Mouse (Mus musculus) lung, embryonic 15.5 days (tissue): Measurements from ENCODE around the gene Soat2. TPM values are rescaled to one million over a fixed set of nuclear protein-coding genes. Genes with fewer than 3 reads are reported as not detected.

Experiments
- ATAC-seq: fragments of 200-750 bp; cut with Nextera tagmentation; 2 replicates; pipeline ENCODE4 v1.8.0; 2017; ENCODE audit warnings: moderate number of reproducible peaks, borderline replicate concordance; ENCODE audit not compliant: low FRiP score, low TSS enrichment; ENCODE audit errors: extremely low read depth
- H3K27ac ChIP-seq: fragments of 300-500 bp; sonication (generic); 2 replicates; pipeline ENCODE4 v1.5.1; 2015; ENCODE audit warnings: moderate library complexity, mild to moderate bottlenecking, inconsistent platforms
- H3K27me3 ChIP-seq: fragments of 300-500 bp; sonication (generic); 2 replicates; pipeline ENCODE4 v1.6.1; 2015; ENCODE audit warnings: inconsistent platforms
- H3K36me3 ChIP-seq: fragments of 300-500 bp; sonication (generic); 2 replicates; pipeline ENCODE4 v1.6.1; 2015; ENCODE audit warnings: inconsistent platforms
- H3K4me1 ChIP-seq: fragments of 300-500 bp; sonication (generic); 2 replicates; pipeline ENCODE4 v1.6.1; 2015; ENCODE audit warnings: inconsistent platforms
- H3K4me2 ChIP-seq: fragments of 300-500 bp; sonication (generic); 2 replicates; pipeline ENCODE4 v1.6.1; 2015; ENCODE audit warnings: inconsistent platforms, mild to moderate bottlenecking, moderate library complexity
- H3K4me3 ChIP-seq: fragments of 300-500 bp; sonication (generic); 2 replicates; pipeline ENCODE4 v1.5.1; 2015; ENCODE audit warnings: mild to moderate bottlenecking, inconsistent platforms
- H3K9ac ChIP-seq: fragments of 300-500 bp; sonication (generic); 2 replicates; pipeline ENCODE4 v1.6.1; 2015; ENCODE audit warnings: inconsistent platforms
- H3K9me3 ChIP-seq: fragments of 300-500 bp; sonication (generic); 2 replicates; pipeline ENCODE4 v1.6.1; 2016; ENCODE audit warnings: inconsistent platforms
- WGBS: fragments of 180-500 bp; shearing (Covaris S2); methylation state at CpG from one replicate; pipeline ENCODE4 v1.1.7; 2015; 5-methylcytosine and 5-hydroxymethylcytosine counted together
- polyA plus RNA-seq: library from polyadenylated mRNA; unstranded; fragments of >200 nt; fragmentation: Nextera tagmentation; extraction: Ambion mirVana; gene quantifications from 2 replicates; pipeline ENCODE4 v1.2.1, GENCODE M21; 2015

Gene Soat2
- polyA plus RNA-seq, 1 experiment from 2014 or later, result 0.34 TPM

DNA sequence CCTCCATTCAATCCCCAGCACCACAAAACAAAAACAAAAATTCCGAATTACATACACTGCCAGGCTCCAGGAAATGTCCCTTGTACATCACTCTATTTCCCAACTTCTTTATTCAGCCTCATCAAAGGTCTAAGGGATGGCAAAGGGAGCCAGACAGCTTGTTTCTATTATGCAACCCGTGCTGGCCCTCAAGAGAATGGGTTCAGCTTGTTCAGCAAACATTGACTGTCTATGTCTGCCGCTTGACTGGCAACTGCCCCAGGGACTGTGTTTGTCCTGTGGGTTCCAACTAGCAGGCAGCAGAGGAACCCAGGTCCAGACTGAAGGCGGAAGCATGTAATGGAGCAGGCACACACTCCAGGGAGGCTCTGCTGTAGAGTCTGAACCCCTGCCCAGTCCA is 48.5 kb downstream of the Soat2 start:
- H3K27ac ChIP-seq, result no peak overlapping the region
- H3K9me3 ChIP-seq, result no peaks in the 10 kb centered on the region
- H3K4me2 ChIP-seq, result no peak overlapping the region
- H3K4me1 ChIP-seq, result peaks cover 9% of the 10 kb centered on the region; the same call in 1 of the 2 replicates
- H3K36me3 ChIP-seq, result no peaks in the 10 kb centered on the region
- no peaks in the 10 kb centered on the region for H3K27me3 ChIP-seq
- H3K4me3 ChIP-seq, result no peak overlapping the region
- ATAC-seq, result no peak
- no peak overlapping the region for H3K9ac ChIP-seq
- WGBS, result 55% methylated on average over 4 of the region's 4 CpGs

GRCm38 (mm10) chr15:102202971-102203834 is 52.9 kb downstream of the Soat2 start, which contains the start of gene Zfp740:
Gene Zfp740, plus strand, starts transcription at chr15:102203249.
- WGBS, result under 1% methylated on average over 60 of the region's 68 CpGs
- ATAC-seq, result peak; percentile 96
- Histone ChIP-seq H3K4me3 (peak within 1 kb of the TSS; percentile 91), H3K27me3 (no peaks in the 10 kb centered on the region), H3K4me2 (peak within 1 kb of the TSS; percentile 79), H3K36me3 (peaks cover 20% of the 10 kb centered on the region), H3K27ac (peak within 1 kb of the TSS; percentile 100), H3K9ac (peak within 1 kb of the TSS; percentile 97), H3K9me3 (no peaks in the 10 kb centered on the region), H3K4me1 (peaks cover 40% of the 10 kb centered on the region)

DNA sequence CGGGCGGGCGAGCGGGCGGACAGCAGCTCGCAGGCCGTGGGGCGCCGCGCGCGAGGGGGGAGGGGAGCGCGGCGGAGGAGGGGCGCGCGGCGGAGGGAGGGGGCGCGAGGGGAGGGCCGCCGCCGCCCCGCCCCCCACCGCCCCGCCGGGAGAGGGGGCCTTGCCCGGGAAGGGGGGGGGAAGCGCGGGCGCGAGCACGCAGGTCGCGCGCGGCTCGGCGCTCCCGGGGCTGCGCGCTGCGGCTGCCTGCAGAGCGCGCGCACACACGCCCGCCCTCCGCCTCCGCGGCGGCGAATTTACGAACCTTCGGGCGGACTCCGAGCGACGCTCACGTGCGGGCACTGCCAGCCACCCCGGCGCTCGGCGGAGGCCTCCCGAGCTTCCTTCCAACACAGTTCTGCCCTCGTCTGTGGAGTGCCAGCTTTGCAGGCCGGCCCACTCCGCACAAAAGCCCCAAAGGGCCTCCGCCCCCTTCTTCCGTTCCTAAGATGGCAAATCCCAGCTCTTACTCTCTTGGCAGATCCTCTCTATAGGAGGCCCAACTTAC is 53.6 kb downstream of the Soat2 start:
- peak; percentile 52 for ATAC-seq
- Histone ChIP-seq H3K36me3 (peaks cover 27% of the 10 kb centered on the region), H3K4me2 (peak overlapping the region; percentile 79), H3K4me3 (peak overlapping the region; percentile 91), H3K9me3 (no peaks in the 10 kb centered on the region), H3K27ac (peak overlapping the region; percentile 100), H3K9ac (peak overlapping the region; percentile 97), H3K27me3 (no peaks in the 10 kb centered on the region), H3K4me1 (peaks cover 40% of the 10 kb centered on the region)
- WGBS, result under 1% methylated on average over 28 of the region's 72 CpGs

- Histone ChIP-seq H3K4me2 (peak within 1 kb of the TSS; percentile 79), H3K4me3 (peak within 1 kb of the TSS; percentile 91), H3K9me3 (no peaks in the 10 kb centered on the region), H3K27me3 (no peaks in the 10 kb centered on the region), H3K27ac (peak within 1 kb of the TSS; percentile 100), H3K4me1 (peaks cover 40% of the 10 kb centered on the region), H3K36me3 (peaks cover 35% of the 10 kb centered on the region), H3K9ac (peak within 1 kb of the TSS; percentile 97)
- no peak for ATAC-seq
- WGBS, result 38% methylated on average over 19 of the region's 19 CpGs
Observed at GRCm38 (mm10) chr15:102204674-102205505, 54.6 kb downstream of the Soat2 start, which contains the start of gene Csad. Gene Csad, minus strand, starts transcription at chr15:102204724.

GRCm38 (mm10) chr15:102205779-102206178 is 55.5 kb downstream of the Soat2 start:
- no peaks in the 10 kb centered on the region for H3K9me3 ChIP-seq
- H3K4me2 ChIP-seq, result peak overlapping the region; percentile 79
- H3K36me3 ChIP-seq, result peaks cover 44% of the 10 kb centered on the region
- peak overlapping the region; percentile 91 for H3K4me3 ChIP-seq
- peak overlapping the region; percentile 31 for H3K9ac ChIP-seq
- WGBS, result 25% methylated on average over 8 of the region's 8 CpGs
- no peaks in the 10 kb centered on the region for H3K27me3 ChIP-seq
- H3K27ac ChIP-seq, result peak overlapping the region; percentile 48
- peaks cover 40% of the 10 kb centered on the region for H3K4me1 ChIP-seq
- no peak for ATAC-seq

GRCm38 (mm10) chr15:102207351-102207750 is 57.0 kb downstream of the Soat2 start:
- no peak overlapping the region for H3K4me3 ChIP-seq
- H3K9me3 ChIP-seq, result no peaks in the 10 kb centered on the region
- no peak overlapping the region for H3K27ac ChIP-seq
- no peak overlapping the region for H3K9ac ChIP-seq
- no peaks in the 10 kb centered on the region for H3K27me3 ChIP-seq
- H3K4me1 ChIP-seq, result peaks cover 36% of the 10 kb centered on the region
- H3K36me3 ChIP-seq, result peaks cover 58% of the 10 kb centered on the region
- 77% methylated on average over 3 of the region's 3 CpGs for WGBS
- no peak for ATAC-seq
- no peak overlapping the region for H3K4me2 ChIP-seq

DNA sequence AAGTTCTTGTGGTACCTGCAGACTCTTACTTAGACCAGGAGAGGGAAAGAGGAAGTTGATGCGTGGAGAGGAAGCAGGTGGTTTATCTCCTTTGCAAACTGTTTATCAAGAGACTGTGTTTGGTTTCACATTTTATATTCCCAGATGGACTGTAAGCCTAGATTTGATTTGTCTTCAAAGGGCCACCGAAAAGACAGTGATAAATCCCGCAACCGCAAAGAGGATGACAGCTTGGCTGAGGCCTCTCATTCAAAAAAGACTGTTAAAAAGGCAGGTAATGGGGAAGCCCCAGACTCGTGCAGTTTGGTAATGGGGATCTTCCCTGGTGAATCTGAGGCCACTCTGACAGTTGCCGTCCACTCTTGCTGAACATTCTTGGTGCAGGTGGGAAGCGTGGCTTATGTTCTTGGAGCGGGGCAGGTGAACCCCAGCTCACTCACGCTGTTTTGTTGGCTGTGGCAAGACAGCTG is 57.8 kb downstream of the Soat2 start:
- WGBS, result 75% methylated on average over 9 of the region's 9 CpGs
- H3K4me2 ChIP-seq, result no peak overlapping the region
- no peak overlapping the region for H3K9ac ChIP-seq
- no peaks in the 10 kb centered on the region for H3K9me3 ChIP-seq
- no peak for ATAC-seq
- H3K4me1 ChIP-seq, result peaks cover 30% of the 10 kb centered on the region
- no peaks in the 10 kb centered on the region for H3K27me3 ChIP-seq
- H3K36me3 ChIP-seq, result peaks cover 66% of the 10 kb centered on the region
- no peak overlapping the region for H3K27ac ChIP-seq
- H3K4me3 ChIP-seq, result no peak overlapping the region

DNA sequence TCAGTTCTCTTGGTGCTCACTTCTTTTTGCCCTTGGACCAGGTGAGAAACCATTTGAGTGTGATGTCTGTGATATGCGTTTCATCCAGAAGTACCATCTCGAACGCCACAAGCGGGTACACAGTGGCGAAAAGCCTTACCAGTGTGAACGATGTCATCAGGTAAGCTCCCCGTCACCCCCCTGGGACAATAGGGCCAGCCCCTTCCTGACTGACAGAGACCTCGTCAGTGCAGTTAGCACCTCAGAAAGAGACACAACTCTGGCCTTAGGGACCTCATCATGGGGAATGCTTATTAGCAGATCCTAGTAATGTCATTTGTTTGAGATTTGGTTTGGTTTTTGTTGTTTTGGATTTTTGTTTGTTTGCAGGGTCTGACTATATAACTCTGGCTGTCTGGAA is 58.8 kb downstream of the Soat2 start:
- 87% methylated on average over 8 of the region's 8 CpGs for WGBS
- Histone ChIP-seq H3K4me3 (no peak overlapping the region), H3K36me3 (peaks cover 76% of the 10 kb centered on the region), H3K27ac (no peak overlapping the region), H3K9ac (no peak overlapping the region), H3K4me2 (no peak overlapping the region), H3K27me3 (no peaks in the 10 kb centered on the region), H3K9me3 (no peaks in the 10 kb centered on the region), H3K4me1 (peaks cover 30% of the 10 kb centered on the region)
- ATAC-seq, result no peak

GRCm38 (mm10) chr15:102210816-102211215 is 60.5 kb downstream of the Soat2 start:
- ATAC-seq, result no peak
- Histone ChIP-seq H3K36me3 (peaks cover 86% of the 10 kb centered on the region), H3K9ac (no peak overlapping the region), H3K27me3 (no peaks in the 10 kb centered on the region), H3K9me3 (no peaks in the 10 kb centered on the region), H3K4me1 (peaks cover 17% of the 10 kb centered on the region), H3K4me3 (no peak overlapping the region), H3K27ac (no peak overlapping the region), H3K4me2 (no peak overlapping the region)
- 86% methylated on average over 4 of the region's 4 CpGs for WGBS

GRCm38 (mm10) chr15:102211895-102212294 is 61.6 kb downstream of the Soat2 start:
- ATAC-seq, result no peak
- H3K4me2 ChIP-seq, result no peak overlapping the region
- WGBS, result 81% methylated on average over 6 of the region's 6 CpGs
- peaks cover 85% of the 10 kb centered on the region for H3K36me3 ChIP-seq
- H3K4me1 ChIP-seq, result peaks cover 10% of the 10 kb centered on the region
- no peaks in the 10 kb centered on the region for H3K9me3 ChIP-seq
- no peaks in the 10 kb centered on the region for H3K27me3 ChIP-seq
- no peak overlapping the region for H3K4me3 ChIP-seq
- H3K9ac ChIP-seq, result no peak overlapping the region
- H3K27ac ChIP-seq, result no peak overlapping the region
